Mouse (Mus musculus) thymus, postnatal 10 days (tissue): ENCODE results near the gene Spats2l.

Experiments used
- DNase-seq, 2 experiments: peaks; one replicate each; pipeline ENCODE4 v3.0.0; 2021; ENCODE audit warnings: low spot score in 2 of 2

Gene Spats2l

DNA sequence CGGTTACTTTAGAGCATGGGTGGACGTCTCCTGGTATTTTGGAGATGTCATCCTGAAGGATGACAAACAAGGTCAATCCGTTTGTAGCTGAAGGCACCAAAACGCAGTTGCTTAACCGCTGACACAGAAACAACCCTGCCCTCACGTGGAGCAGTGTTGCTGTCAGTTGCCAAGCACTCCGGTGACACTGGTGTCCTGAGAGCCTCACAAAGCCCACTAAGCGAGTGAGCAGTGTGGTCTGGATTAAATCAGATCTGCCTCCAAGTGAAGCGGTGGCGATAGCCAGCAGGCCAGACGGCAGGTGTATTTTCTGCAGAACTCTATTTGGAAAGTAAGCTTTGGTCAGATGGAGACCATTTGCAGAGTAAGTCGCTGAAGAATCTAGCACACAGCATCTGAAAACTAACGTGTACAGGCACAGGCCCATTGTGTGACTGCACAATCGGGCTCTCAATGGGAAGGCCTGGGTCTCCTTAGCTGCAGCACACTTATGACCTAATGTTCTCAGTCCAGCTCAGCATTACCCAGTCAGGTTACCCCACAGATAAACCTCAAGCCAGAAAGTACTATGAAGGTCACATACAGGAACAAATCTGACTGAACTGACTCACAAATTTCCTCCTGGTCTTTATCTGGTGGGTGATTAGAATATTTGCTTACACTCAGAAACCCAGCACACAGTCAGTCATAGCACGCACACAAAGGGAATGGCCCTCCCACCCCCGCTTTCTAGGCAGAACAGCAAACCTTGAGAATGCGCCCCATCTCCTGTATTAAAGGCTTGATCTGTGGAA is 51.2 kb downstream of the Spats2l start:
- no peak for DNase-seq

DNA sequence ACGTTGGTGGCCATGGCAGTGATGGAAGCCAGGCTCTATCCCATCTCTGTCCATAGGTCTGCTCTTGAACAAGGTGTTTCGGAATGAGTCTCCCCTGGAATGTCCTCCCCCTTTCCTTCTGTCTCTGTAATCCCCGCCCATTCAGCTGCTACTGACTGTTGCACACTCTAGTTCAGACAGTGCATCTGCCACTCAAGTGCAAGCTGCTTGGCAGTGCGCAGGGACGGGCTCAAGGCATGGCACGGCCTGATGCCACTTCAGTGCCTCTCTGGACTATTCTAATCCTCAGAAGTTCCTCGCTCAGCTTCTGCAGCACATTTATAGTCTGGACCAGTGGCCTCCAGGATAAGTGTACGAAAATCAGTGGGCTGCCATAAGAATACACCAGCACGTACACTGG is 52.3 kb downstream of the Spats2l start:
- no peak for DNase-seq

DNA sequence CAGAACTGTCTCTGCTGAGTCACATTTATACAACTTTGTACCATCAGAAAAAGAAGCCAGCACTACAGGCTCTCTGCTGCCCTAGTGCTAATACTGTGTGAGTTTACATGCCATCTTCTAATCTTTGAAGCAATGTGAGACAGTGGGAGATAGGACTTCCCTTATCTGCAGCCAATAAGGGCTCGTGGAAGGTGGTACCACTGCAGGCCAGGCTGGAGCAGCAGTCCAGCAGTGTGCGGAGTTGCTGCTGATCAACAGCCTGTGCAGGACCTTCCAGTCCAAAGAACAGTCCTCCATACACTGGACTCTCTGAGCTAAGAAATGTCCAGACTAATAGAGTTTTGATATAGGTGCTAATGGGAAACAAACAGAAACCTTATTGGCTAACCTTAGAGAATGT is 59.2 kb downstream of the Spats2l start:
- no peak for DNase-seq

DNA sequence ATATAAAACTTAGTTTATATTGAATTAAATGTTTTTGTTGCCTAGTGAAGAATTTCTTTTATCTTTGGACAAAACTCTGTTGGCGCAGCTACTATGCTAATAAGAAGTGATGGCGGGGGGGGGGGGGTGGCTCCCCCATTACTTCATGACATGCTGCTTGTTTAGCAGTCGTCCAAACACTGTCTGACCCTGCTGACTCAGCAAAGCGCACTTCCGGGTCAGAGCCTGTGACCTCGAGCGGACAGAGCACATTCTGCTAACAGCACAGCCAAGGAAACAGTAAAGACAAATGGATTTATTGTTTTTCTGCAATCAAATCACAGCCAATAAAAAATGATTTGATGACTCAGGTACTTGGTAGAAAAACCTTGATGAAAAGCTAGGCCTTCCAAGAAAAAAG is 61.2 kb downstream of the Spats2l start:
- no peak for DNase-seq

DNA sequence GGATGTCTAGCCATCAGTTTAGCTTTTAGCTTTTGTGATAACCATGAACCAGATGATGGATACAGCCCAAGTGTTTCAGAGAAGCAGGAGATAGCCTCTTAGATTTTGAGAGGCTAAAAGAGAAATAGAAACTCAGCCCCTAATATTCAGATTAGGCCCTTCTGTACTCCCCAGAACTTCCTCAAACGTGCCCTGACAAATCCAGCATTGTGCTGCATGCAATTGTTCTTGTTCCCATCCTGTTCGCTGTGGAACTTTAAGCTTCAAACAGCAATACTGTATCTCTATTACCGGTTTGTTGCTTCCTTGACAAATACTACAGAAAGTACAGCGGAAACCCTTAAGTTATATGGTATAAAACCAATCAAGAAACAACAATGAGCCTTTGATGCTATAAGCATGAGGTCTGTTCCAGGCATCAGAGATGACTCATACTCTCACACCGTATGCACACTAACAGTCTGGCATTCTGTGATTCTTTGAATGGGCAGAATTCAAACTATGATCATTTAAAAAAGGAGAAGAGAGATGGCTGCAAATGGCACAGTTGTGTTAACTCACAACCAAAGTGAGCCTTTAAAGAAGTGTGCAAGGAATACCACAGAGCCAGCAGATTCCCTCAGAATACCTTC is 62.8 kb downstream of the Spats2l start:
- no peak for DNase-seq

DNA sequence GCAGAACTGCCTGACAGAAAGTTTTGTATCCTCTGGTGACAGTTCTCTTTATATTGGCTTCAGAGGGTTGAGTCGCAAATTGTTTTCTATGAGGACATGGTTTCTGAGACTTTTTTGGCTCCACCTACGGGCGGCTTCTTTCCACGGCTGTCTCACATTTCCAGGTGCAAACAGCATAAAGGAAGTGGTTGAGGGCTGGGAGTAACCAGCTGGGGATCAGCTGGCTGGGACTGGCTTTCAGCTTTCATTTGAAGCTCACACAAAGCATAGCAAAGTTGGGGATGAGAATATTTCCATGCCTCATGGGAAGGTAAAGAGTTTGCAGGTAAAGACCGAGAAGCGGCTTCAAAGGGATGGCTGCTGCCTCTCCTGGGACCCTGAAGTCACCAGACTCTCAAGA is 65.9 kb downstream of the Spats2l start:
- DNase-seq: peak; percentile 79 to 86

DNA sequence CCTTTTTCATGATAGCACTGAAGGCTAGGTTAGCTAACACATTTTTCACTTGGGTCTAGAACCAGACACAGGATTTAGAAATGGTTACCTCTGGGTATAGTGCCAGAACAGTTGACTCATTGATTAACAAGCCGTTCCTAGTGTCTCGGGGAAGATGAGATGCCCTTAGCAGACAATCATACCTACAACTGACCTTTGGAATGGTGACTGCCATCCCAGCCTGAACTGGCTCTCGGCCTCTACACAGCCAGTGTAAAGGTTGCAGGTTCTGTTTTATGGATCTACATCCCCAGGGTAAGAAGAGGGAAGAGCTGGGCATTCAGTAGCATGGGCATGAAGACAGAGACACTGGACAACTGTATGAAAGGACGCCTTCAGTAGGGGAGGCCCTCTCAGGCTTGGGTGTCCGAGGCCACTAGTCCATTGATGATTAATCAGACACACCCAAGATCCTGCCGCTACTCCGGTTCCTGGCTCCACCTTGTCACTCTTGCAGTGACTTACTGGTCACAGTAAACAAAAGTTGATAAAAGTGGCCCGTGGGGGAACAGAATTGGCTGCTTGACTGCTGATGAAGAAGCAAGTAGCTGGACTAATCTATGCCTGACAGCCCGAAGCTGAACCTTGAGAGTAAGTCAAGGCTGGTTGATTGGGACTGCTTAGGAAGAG is 71.2 kb downstream of the Spats2l start:
- DNase-seq: no peak

DNA sequence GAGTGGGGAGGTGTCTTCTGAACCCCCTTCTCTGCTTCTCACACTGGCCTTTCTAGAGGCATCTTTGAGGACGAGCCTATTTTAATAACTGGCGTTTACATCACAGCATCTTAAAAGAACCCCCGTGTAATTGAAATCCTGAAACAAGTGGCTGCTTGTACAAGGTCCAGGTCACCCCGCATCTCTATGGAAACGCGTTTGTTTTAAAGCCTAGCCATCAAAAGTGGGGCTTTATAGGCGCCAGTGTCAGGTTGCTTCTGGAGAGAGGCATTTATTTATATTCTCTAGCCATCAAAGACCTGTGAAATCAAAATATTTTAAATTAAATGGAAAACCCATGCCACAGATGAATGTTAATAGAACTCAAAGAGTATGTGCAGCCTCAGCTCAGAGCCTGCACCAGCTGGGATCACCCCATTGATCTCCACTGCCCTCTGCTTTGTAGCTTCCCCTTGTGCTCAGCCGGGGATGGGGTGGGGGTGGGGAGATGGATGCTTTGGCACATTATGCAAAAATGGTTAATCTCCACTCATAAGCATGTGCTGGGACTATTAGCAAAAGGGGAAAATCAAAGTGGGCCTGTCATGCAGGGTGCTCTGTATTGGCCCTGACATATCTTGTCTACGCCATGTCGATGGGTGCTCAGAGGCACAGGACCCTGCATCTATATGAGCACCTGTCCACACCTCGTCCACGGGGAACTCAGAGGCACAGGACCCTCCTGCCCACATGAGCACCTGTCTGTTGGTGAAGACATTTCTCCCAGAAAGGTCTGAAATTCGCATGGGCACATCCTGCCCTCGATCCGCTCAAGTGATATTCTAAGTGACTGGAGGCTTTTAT is 73.1 kb downstream of the Spats2l start:
- DNase-seq: no peak

DNA sequence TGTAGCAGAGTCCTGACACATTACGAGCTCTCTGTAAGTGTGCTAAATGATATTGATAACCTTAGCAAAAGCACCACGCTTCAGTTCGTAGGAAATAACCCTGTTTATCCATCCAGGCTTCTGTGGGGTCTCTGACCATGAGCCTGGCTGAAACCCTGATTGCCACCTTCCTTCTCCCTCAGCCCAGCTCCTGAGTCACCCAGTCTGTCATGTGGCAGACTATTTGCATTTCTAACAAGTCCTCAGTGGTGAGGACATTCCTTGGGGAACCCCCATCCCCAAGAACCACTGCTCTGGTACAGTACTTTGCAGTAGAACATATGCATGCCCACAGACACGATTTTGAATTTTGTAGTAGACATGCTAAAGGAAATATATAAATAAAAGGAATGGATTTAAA is 75.1 kb downstream of the Spats2l start:
- no peak for DNase-seq

DNA sequence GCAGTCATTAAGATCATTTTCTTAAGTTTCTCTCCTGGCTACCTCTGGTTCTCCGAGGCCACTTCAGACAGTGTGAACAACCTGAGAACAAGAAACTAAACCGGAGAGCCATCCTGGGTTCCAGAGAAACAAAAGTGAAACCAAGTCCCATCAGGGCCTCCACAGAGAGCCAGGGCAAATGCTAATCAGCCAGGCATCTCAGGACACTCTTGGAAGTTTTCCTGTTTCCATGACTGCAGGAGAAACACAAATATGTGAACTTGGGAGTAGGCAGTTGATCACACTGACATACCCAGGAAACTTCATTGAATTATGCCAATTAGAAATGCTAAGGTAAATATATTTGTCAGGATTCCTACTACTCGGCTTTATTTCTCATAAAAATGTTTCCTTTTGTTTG is 76.0 kb downstream of the Spats2l start:
- no peak for DNase-seq

DNA sequence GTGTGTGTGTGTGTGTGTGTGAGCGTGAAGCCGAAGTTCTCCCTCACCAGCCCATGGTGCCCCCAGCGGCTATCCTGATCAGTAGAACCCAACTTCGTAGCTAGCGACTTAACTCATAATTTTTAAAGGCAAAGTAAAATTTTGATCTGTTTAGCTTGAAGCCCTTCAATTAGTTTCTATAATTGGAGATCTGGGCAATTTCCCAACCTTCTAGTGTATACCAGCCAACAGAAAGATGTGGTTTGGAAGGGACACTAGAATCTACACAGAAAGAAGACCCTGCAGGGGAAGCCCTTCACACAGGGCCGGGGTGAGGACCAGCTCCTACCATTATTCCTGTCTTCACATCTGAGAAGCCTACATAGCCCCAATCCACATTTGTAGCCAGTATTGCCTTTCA is 77.9 kb downstream of the Spats2l start:
- DNase-seq: no peak

DNA sequence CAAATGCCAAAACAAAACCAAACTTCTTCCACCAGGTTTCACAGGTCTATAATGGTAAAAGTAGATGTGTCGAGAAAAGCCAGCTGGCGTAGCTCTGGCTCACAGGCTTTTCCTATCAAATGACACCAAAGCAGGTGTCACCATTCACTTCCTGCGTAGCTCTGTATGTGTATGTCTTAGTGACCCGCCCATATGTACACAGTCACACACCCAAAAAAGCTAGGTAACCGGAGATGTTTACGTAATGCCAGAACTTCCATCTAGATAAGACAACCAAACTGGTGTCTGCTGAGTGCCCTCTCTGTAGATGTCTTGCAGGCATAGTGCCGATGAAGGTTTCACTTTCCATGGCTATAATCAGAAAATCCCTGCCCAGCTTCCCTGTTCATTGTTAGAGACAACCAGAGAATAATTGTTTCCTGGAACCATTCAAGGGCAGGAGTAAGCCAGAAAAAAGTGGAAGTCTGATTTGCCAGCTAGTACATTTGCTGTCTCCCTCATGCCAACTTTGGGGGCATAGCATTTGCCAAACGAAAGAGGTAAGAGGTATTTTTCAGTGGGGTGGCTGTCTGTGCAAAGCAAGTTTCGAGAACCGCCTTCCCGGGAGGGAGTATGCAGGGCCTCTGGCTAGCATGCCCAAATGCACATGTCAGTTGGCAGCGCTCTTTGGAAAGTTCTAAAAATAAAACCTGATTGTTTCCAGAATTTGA is 78.8 kb downstream of the Spats2l start:
- DNase-seq: no peak

DNA sequence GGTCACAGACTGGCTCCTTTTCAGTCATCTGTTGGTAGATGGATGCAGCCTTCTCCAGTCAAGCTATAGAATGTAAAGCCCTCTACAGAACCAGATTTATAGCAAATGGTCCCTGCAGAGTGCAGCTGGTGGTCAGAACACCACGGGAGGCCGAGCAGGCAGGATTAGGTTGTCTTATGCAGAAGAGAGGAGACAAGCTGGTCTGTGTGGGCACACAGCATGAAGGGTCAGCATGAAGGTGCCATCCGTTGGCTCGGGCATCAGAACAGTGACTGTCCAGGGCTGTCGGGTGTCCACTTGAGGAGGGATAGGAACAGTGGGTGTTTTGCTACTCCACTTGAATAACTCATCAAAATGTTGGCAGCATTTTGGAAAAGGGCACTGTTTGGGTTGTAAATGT is 83.8 kb downstream of the Spats2l start:
- no peak for DNase-seq

DNA sequence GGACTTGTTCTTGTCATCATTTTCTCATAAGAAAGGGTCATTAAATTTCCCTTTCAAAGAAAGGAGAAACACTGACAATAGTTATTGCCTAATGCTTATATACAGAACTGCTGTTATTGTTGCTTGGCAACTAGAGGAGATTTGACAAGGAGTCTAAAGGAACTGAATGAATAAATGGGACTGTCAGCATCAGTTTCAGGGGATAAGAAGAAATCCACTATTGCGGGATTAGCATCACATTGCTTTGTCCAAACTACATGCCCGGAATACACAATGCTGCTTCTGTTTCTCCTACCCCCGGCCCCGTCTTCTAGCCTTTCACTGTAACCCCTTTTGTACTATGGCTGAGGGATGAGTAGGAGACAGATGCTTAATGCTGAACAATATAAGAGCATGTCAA is 88.1 kb downstream of the Spats2l start:
- no peak for DNase-seq

DNA sequence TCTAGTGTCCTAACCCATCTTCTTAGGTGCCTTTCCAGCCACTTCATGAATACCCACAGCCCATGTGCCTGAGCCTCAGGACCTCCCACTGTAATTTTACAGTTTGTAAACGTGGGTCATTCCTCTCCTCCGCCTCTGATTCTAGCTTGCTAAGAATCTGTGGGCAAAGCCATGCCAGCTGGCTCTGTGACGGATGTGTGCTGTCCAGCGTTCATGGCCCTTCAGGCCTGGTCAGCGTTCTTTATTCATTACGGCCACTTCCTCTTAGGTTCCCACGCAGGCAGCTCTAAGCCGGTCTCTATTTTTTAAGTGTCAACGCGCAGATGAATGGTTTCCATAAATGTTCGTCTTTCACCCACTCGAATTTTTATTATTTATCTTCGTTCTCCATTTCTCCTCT is 94.7 kb downstream of the Spats2l start:
- no peak for DNase-seq

DNA sequence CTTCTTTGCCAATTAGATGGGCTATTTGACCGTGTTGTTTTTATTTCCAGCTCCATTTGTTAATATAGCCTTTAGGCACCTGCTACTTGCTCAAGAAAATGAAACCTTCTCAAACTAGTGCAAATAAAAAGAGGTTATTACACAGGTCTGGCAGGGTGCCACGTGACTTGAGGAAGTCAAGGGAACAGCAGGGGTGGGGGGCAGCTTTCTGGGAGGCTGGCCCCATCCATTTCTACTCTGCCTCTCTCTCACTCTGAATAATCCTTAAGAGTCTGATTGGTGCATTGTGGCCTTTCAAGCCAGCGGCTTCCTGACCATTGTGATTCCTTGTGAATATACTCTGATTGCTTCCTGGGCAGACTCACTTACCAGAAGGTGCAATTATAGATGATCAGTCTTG is 98.0 kb downstream of the Spats2l start:
- DNase-seq: no peak

DNA sequence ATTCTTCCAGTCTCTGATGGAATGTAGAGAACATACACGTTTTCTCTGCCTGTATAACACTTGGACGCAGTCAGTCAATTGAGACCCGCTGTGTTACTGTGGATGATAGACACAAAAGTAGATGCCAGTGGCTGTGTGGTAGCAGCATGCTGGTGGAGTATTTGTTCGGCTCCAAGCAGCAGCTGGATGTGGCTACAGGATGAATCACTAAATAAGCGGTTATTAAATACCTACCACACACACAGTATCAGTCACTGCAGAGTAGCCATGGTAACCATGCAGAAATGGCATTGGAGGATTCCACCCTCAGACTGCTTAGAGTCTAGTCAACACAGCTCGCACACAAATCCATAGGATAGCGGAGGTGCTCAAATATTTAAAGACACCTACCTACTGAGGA is 100.0 kb downstream of the Spats2l start:
- no peak for DNase-seq

DNA sequence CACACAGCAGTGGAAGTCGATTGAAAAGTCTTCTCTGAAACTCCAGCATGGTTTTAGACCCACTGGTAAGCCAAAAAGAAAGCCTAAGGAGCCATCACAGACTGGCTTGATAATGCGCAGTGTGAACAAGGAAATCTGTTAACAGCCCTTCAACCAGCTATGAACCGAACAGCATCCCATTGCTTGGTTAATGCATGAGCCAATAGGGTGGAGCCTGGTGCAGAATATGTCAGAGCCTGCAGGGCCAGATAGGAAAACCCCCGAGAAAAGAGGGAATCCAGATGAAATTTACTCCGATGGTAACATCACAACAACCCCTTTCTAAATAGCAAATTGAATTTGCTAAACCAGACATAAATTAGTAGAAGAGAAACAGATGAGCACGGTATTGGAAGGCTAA is 101.1 kb downstream of the Spats2l start:
- no peak for DNase-seq

DNA sequence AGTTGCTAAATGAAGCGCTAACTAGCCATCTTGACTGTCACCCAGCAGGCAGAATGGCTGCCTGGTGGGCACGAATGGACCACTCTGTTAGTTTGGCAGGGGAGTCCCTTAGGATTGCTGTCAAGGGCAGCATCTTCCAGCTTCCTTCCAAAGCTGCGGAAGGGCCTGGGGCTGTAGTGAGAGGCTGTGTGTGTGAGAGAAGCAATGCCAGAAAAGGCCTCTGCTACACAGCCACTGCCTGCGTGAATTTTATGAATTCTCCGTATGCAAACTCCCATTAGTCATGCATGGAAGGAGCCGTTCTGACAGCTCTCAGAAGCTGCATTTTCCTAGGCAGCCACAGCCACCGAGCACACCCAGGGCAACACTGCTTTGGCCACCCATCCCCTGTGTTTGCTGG is 101.5 kb downstream of the Spats2l start:
- no peak for DNase-seq

DNA sequence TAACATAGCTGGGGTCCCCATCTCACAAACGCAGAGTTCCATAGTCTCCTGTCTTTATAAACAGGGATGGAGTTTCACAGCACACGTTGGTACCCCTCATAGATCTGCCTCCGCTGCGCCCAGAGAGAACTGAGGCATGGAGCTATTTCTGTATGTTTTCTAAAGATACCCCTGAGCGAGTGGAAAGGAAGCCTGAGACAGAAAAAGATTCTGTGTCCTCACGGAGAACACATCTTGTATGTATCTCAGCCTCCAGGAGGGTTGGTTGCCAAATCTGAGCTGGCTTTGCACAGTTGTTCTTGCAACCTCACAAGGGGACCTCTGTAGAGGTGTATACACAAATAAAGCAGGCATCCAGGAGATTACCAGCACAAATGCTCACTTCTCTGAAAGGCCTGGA is 105.0 kb downstream of the Spats2l start:
- no peak for DNase-seq

DNA sequence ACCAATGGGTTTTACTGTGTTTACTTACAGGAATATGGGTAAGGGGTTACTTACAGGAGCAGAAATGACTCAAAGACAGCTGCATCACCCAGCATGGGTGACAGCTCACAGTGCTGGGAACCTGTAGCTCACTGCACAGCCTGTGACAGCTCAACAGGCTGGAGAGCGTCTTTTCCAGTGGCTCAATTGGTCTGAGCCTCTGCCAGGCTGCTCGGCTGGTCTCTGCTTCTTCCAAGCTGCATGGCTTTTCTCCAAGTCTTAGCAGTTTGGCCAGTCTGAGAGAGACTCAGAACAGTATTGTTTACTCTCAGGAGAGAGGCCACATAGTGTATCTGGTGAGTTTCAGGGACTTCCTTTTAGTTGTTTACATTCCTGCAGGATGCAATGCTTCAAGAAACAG is 110.9 kb downstream of the Spats2l start:
- no peak for DNase-seq

DNA sequence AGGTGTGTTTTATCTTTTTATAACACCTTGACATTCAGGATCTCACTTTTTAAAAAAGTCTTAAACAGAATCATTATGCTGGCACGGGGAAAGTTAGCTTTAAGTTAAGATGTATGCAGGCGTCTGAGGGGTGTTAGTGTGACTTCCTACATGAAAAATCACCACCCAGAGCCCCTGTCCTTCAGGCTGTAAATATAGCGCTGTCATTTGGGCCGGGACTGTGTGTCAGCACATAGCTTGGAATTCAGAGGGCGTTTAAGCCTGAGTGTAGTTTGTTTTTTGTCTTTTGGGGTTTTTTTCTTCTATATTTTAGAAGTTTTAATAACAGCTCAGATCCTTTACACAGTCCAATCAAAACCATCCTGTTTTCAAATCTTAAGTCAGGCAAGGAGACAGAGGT is 115.8 kb downstream of the Spats2l start:
- DNase-seq: no peak
